Mouse (Mus musculus) liver, adult 2 months (tissue): ENCODE results near the gene 4833439L19Rik.

ENCODE experiments used
- CTCF ChIP-seq: fragments of 200-500 bp; IDR thresholded peaks from 2 replicates; pipeline ENCODE4 v1.5.1; 2011; ENCODE audit warnings: low read depth, low read length, control low read depth
- POLR2A ChIP-seq: fragments of 200-500 bp; IDR thresholded peaks from 2 replicates; pipeline ENCODE4 v1.6.1; 2011; ENCODE audit warnings: low read length, control low read depth; ENCODE audit not compliant: insufficient read depth; ENCODE audit errors: extremely low read depth

- no peak for TF ChIP-seq CTCF
- TF ChIP-seq POLR2A: no peak
These were observed 6.4 kb upstream of the 4833439L19Rik start for GRCm38 (mm10) chr13:54571637-54572036.
